Mouse (Mus musculus) myocyte (in vitro differentiated cells): ENCODE results near the gene Rhoq.

ENCODE experiments used
- CEBPB ChIP-seq: IDR thresholded peaks from 2 replicates; pipeline ENCODE4 v1.6.1; 2011; ENCODE audit warnings: mild to moderate bottlenecking, moderate library complexity; ENCODE audit not compliant: poor library complexity, insufficient read depth, severe bottlenecking
- E2F4 ChIP-seq: IDR thresholded peaks from one replicate; pipeline ENCODE4 v1.6.1; 2011; ENCODE audit warnings: mild to moderate bottlenecking, control low read depth, moderate library complexity; ENCODE audit not compliant: insufficient read depth
- MAX ChIP-seq: IDR thresholded peaks from one replicate; pipeline ENCODE4 v1.6.1; 2011; ENCODE audit warnings: low read depth, mild to moderate bottlenecking, control low read depth
- MYOD1 ChIP-seq, 3 experiments: IDR thresholded peaks; one replicate each; pipeline ENCODE4 v1.6.1; 2011; ENCODE audit warnings: control low read depth in 2 of 3, low read depth in 2 of 3, mild to moderate bottlenecking in 2 of 3, moderate library complexity in 1 of 3; ENCODE audit not compliant: insufficient read length in 2 of 3, control insufficient read depth in 1 of 3
- MYOG ChIP-seq, 3 experiments: IDR thresholded peaks; one replicate each; pipeline ENCODE4 v1.6.1; 2011; ENCODE audit warnings: control low read depth in 2 of 3, low read depth in 2 of 3, mild to moderate bottlenecking in 2 of 3; ENCODE audit not compliant: insufficient read length in 2 of 3, control insufficient read depth in 1 of 3, insufficient read depth in 1 of 3
- POLR2A ChIP-seq: IDR thresholded peaks from one replicate; pipeline ENCODE4 v1.6.1; 2011; ENCODE audit warnings: low read depth, mild to moderate bottlenecking, control low read depth, moderate library complexity; ENCODE audit not compliant: insufficient read length
- POLR2AphosphoS2 ChIP-seq: IDR thresholded peaks from one replicate; pipeline ENCODE4 v1.6.1; 2011; ENCODE audit warnings: low read depth, control low read depth; ENCODE audit not compliant: insufficient read length
- REST ChIP-seq: IDR thresholded peaks from one replicate; pipeline ENCODE4 v1.6.1; 2011; ENCODE audit warnings: mild to moderate bottlenecking, control low read depth, moderate library complexity; ENCODE audit not compliant: insufficient read depth, insufficient read length
- SRF ChIP-seq: IDR thresholded peaks from one replicate; pipeline ENCODE4 v1.6.1; 2011; ENCODE audit warnings: low read depth; ENCODE audit not compliant: control insufficient read depth, insufficient read length
- TCF12 ChIP-seq: IDR thresholded peaks from one replicate; pipeline ENCODE4 v1.6.1; 2011; ENCODE audit warnings: mild to moderate bottlenecking, control low read depth; ENCODE audit not compliant: poor library complexity, insufficient read depth, severe bottlenecking
- TCF3 ChIP-seq: IDR thresholded peaks from one replicate; pipeline ENCODE4 v1.6.1; 2011; ENCODE audit warnings: low read depth, control low read depth; ENCODE audit not compliant: insufficient read length
- USF1 ChIP-seq: IDR thresholded peaks from one replicate; pipeline ENCODE4 v1.6.1; 2011; ENCODE audit warnings: low read depth, mild to moderate bottlenecking, control low read depth, moderate library complexity

GRCm38 (mm10) chr17:86915540-86915939, 47.3 kb upstream of the Rhoq start:
- no peak for TF ChIP-seq TCF12
- no peak for TF ChIP-seq USF1
- no peak for TF ChIP-seq E2F4
- no peak for TF ChIP-seq MAX
- no peak for TF ChIP-seq SRF
- TF ChIP-seq POLR2A, result no peak
- TF ChIP-seq POLR2AphosphoS2, result no peak
- no peak for TF ChIP-seq TCF3
- TF ChIP-seq REST, result no peak
- no peak for TF ChIP-seq MYOD1 (IDR thresholded peaks at IDR 0.05; ENCODE audit: control insufficient read depth in 1 of 3, insufficient read length in 2 of 3, low read depth in 2 of 3)
- no peak for TF ChIP-seq MYOG (IDR thresholded peaks at IDR 0.05; ENCODE audit: control insufficient read depth in 1 of 3, insufficient read depth in 1 of 3, insufficient read length in 2 of 3, low read depth in 2 of 3)
- TF ChIP-seq CEBPB, result no peak
